Mouse (Mus musculus) small intestine, adult 2 months (tissue): ENCODE measurements around the gene Ppp2r2c.

Experiments
- CTCF ChIP-seq: fragments of 200-500 bp; IDR thresholded peaks from 2 replicates; pipeline ENCODE4 v1.5.1; 2012; ENCODE audit warnings: low read depth, mild to moderate bottlenecking, control low read depth, inconsistent platforms, low read length, moderate library complexity, mixed read lengths; ENCODE audit not compliant: insufficient replicate concordance, insufficient read length; ENCODE audit errors: extremely low read depth
- POLR2A ChIP-seq: fragments of 200-500 bp; IDR thresholded peaks from 2 replicates; pipeline ENCODE4 v1.6.1; 2012; ENCODE audit warnings: low read depth, mild to moderate bottlenecking, control low read depth, inconsistent platforms, low read length, moderate library complexity

GRCm38 (mm10) chr5:36890794-36891193, 22.5 kb downstream of the Ppp2r2c start:
- TF ChIP-seq CTCF, result no peak
- TF ChIP-seq POLR2A, result no peak
